Mouse (Mus musculus): ENCODE measurements at regions not wholly inside any gene's neighbourhood (a gene's known extent, or its start where the extent isn't known, plus 50 kb on each side); places are given as distances from the start of the nearest gene placed in this dataset.

DNA sequence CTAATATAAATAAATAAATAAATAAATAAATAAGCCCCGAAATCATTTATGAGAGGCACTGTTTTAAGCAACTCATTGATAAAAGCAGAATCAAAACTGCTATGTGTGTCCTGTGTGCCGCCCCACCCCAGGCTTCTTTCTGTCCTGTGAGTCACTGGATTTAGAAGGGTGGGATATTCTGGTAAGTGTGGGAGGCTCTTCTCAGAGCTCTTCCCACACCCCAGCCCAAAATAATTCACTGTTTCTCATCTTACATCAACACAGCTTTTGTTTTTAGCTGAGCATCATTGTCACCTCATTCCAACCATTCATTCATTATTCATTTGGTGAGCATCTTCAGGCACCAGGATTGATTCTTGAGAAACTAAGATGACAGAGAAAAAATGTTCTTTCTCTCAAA is 118.4 kb downstream of the Barx2 start:
- no peak for DNase-seq

DNA sequence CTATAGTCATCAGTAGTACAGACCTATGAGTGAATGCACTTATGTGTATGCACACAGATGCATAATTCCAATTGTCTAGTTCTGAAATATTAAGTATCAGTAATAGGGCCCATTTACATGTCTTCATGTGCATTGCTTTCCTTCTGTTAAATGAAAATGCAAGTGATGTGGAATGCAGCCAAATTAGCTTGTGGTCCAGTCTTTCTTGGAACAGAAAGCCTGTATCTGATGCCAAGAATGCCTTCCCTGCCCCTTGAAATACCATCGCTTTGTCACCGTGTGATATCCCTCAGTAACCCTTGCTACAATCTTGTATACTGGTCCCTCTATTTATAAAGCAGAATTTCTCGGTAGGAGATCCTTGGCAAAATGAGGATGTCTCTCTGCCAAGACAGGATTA is 137.3 kb downstream of the Barx2 start:
- no peak for DNase-seq

DNA sequence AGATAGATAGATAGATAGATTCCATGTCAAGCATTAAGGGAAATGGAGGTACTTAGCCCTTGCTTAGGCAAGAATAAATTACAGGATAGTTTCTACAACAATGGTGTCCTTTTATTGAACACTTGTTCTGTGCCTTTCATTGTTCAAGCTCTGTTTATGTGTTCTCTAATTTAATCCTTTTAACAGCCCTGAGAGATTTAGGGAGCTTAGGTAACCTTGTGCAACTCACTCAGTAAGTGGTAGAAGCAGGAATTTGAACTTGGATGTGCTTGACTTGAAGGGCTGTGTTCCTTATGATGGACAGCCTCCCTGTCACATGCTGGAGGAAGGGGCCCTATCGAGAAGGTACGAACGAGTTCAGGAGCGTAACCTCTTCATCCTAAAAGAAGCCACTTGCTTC is 147.9 kb downstream of the Barx2 start:
- DNase-seq = no peak

DNA sequence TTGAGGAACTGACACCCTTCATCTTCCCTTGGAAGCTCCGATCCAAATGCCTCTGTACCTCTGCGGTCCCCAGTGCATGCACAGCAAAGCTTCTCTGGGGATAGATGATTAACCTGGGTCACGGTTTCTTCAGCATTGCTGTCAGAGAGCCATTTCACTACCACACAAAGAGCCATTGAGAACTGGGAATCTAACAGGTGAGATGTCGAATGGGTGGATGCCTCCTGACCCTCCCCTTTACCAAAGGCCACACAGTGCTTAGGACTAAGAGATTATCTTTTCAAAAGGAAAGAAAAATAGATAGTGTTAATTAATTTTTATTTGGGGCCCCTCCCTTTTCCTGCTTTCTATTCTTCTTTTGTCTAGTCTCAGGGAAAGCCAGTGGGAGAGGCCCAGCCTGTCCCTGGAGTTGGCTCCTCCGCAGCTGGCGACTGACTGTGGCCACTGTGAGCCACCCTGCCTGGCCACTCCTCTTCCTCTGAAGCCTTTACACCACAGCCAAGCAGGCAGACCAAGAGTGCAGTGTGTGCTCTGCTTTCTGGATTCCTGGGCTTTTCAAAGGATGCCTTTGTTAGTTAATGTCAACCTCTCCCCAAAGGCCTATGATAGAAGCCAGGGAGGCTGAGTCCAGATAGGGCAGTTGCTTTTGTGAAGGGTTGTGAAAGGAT is 155.2 kb downstream of the Barx2 start:
- no peak for DNase-seq

DNA sequence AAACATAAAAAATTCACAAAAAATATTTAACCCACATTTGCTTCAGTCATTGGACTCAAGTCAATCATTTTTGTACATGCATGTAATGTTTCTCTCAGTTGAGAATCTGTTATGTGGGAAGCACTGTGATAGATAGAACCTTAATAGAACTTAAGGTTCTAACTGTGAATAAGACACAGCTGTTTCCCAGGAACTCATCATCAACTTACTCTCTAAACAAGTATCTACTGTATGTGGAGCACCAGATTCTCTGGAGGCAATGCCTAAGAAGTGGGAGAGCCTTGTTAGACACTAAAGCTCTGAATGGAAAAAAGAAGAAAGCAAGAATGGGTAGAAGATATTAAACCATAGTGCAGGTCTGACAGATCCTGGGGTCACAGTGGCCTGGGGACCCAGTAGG is 182.8 kb downstream of the Barx2 start:
- DNase-seq = no peak

DNA sequence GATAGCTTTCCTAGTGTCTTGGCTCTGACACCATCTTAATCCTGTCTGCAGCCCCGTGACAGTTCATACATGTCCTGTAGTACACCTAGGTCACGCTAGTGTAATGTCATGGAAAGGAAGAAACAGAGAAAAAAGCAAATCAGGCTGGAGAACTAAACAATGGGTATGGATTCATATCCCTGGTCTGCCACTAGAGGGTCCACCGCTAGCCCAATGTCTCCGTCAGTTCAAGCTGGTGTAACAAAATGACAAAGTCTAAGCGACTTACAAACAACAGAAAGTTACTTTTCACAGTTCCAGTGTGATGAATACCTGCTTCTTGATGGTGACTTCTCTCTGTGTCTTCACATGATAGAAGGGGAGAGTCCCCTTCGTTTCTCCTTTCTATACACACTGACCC is 194.0 kb downstream of the Barx2 start:
- no peak for DNase-seq

DNA sequence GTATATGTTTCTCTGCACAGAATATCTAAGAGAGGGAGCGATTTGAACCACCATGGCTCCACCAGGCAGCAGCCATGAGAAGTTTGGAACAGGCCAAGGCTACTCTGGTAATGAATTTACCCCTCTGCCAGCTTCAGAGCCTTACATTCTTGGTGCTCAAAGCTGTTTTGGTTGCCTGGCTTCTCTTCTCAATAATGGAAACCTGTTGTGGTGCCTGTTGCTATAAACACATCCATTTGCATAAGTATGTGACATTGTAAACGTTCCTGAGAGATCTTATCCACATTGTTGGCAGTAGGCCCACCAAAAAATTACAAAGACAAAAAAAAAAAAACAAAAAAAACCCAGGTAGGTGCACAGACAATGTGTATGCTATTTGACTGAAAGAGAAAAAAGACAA is 203.2 kb downstream of the Barx2 start:
- DNase-seq = no peak

DNA sequence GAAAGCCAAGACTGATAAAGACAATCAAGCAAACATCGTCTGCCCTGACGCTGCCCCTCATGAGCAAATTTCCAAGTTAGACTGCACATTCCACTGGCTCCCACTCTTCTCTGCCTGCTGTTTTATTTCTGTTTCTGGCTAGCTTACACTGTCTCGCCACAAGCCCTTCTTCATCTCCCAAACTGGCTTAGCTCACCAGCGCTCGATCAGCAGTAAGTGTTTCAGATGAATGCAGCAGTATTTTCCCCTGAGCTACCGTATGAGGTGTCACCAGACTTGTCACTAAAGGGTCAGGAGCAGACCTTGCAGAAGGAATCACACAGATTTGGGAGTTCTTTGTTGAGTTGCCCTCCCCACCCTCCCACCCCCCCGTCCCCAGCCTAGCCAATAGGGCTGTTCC is 206.6 kb downstream of the Barx2 start:
- DNase-seq = no peak

DNA sequence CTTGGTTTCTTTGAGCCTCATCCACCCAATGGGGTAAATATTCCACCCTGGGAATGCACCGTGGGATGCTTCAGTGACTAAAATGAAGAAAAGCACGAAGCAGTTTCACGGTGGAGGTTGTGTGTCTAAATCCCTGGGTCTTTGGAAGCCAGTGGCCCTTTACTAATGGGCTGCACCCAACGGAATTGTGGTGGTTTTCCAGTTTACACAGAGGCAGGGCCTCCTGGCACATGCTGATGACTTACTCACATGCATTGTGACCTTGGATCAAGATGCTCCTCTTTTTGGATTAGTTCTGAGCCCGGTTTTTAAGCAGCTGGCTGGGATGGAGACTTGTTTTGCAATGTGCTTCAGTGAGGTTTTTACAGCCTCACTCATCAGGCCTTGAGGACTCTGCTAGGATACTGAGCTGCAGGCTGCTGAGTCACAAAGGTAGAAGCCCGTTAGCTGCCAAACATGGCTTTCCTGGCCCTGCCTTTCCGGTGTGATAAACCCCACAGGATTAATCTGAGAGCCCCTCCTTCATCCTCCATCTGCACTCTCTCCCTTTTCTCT is 222.3 kb downstream of the Barx2 start:
- DNase-seq = no peak

DNA sequence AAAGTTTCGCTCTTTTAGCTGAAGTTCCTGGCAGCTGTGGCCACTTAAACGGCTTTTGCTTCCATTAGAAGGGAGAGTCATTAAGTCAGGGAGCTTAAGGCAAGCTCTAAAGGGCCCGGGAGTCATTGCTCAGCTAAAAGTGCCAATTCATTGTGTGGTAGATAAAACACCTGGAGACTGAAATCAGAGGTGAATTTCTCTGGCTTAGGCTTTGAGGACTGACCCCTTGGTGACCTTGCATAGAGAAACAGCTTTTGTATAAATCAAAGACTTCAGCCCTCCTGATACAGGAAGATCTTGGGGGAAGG is 224.1 kb upstream of the Tmem45b start:
- DNase-seq = no peak

DNA sequence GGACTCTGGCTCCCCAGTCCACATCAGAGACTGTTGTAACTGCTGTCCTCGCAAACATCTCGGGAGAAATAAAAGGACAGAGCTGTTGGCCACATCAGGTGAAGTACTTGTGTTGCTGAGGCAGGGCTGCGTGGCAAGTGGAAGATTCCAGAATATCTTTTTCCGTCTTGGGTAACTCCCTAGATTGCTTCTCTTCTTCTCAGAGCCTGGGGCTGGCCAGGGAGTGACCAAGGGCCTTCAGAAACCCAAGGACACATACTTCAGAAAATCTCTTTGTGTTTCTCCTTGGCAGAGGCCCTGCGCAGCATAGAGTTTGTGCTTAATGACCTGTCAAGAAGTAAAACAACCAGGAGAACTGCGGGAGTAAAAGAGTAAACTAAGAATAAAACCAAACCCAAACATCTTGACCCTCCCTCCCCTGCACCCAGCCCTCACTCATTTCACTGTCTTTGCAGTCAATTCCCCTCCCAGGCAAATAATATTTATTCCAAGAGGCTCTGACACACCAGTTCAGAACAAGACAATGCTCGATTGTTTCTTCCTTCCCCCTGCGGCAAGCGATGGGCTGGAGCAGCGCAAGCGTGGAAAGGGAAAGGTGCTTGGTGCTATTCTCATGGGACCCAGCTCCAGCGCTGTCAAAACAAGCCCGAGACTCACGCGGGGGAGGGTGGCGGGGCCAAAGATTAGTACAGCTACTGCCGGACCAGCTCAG is 223.6 kb upstream of the Tmem45b start:
- DNase-seq = peak; percentile 25

DNA sequence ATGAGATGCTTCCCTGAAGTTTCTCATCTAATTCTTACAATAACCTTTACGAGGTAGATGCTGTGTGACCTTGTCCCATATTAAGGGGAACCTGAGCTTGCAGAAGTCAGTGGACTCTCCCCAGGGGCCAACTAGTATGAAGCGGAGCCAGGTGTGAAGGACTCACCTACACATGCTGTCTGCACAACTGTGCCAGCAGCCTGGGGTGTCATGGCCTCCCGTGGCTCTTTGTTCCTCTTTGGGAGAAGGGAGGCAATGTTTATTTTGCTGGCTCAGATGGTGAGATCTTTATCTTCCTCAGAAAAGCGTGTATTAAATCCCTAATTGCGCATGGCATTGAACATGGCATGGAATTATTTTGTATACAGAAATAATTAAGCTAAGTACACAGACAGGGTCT is 222.2 kb upstream of the Tmem45b start:
- no peak for DNase-seq

DNA sequence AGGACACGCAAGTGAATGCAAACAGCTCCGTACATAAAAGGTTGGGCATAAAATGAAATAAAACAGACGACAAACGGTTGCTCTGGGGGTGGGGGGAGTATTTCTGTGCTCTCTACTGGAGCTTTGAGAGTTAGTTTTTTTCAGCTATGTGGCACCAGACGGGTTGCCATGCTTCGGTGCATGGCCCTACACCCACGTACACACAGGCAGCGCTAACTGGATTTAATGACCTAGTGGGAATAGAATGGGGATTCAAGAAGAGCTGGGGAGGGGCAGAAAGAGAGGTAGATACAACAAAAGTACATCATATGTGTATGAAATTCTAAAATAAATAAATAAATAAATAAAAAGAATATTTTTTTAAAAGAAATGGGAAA is 220.5 kb upstream of the Tmem45b start:
- no peak for DNase-seq

DNA sequence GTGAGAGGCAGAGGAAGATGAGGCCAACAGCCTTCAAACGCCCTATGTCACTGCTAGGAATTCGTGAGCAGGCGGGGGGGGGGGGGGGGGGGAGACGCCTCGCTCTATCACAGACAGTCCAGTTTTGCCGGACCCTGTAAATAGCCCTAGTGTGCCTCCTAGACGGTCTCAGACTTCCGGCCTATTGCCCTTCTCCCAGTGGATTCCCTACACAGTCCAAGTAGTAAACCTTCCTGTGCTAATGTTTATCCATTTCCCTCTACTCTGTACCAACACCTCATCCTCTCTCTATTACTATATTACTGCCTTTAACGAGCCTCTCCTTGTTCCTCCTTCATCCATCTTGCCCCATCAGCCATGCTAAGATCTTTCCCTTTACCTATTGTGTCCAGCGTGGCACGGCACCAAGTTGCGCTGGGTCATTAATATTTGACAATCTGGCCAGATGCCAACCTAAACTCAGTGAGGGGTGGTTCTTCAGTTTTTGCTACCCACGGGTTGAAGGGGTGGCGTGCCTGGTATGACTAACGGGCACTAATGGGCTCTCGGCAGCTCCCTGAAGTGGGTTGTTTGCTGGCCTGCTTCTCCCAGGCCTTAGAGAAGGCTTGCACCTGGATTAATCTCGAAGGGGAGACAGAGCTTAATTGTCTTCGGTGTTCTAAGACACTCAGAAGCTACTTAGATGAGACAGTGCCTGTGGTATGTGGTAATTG is 220.0 kb upstream of the Tmem45b start:
- DNase-seq = no peak

DNA sequence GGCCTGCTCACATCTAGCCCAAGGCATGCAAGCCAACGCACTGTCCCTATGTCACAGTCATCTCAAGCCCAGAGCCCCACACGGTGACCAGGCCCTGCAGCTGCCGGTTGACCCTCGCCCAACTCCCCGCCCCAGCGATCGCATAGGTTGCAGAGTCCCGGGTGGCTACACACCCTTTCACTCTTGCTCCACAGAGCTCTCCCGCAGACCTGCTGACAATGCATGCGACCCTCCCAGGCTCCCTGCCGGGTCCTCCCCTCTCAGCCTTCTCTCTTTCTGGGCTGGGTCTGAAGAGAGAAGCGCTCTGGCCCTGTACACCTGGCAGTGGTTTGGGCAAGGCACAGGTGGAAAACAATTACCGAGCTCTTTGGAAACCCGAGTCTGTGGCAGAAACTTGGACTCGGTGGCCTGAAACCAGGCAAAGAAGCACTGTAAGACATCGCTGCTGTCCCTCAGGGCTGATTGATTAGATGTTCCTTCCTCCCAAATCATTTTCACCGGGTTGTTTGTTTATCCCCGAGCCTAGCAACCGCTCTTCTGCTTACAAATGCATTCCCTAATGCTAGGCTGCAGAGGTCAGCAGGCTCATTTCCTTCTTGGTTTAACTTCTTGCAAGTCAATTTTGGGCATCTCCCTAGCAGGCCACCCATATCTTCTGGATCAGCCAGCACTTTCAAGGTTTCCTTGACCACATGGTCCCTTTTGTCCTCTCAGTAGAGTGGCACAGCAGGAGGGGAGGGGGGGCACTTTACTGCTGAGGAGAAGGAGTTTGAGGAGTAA is 219.2 kb upstream of the Tmem45b start:
- DNase-seq = no peak

DNA sequence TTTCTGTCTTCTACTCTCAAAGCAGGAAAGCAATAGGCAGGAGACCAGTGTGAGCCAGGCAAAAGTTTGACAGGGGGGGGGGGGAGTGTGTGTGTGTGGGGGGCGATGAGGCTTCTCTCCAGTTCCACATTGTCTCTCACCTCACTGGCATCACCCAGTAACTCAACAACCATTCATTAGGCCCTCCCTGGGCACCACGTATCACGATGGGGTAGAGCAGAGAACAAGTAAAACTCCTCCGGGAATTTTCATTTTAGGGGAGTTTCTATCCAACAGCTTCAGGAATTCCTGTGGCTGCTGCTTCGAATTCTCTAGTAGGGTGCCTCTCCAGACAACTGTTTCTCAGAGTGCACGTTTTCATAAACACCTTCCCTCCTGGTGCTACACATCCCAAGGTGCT is 218.6 kb upstream of the Tmem45b start:
- DNase-seq = no peak

DNA sequence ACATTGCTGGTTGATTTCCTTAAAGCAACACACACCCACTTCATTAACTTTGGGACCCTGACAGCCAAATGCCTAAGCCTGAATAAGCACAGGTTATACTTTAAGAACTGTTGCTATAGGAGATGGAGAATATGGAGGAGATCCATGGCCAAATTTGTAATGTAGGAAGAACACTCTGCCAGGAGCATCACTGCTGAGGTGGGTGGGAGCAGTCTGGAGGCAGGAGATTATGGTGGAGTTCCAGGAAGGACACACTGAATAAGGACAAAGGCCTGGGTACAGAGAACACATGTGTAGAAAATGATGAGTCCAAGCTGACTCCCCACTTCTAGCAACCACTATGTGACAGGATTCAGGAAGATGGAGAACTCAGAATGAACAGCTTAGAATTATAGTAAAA is 212.9 kb upstream of the Tmem45b start:
- no peak for DNase-seq

DNA sequence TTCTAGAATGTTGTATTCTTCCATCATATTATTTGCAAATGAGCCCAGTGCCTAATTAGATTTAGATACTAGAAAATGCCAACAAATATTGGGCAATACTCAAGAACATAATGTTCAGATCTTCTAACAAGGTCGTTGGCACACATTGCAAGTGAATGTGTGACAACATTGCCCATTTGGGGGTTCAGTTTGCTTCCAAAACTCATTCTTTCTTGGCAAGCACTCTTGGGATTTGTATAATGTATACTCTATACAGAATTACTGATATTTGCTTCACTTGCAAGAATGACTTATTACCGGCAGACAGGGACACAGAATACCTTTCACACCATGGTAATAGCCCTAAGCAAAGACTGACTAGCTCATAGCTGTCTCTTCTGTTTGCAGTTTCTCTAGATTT is 194.8 kb upstream of the Tmem45b start:
- DNase-seq = no peak

DNA sequence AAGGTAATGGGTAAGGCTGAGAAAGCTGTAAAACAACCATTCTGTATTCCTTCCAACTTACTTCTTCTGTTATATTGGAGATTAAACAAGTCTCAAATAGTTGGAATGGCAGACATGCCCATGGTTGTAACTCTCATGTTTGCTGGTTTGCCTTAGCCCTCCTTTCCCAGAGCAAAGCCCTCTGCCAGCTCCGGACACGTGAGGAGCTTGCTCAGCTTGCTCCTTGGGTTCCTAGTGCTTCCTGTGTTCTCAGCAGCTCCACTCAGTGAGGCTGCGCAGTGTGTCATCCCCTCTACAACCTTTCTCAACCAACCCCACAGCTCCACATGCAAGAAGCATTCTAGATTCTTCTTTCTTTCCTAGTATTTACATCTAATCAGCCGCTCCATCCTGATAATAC is 193.3 kb upstream of the Tmem45b start:
- no peak for DNase-seq

DNA sequence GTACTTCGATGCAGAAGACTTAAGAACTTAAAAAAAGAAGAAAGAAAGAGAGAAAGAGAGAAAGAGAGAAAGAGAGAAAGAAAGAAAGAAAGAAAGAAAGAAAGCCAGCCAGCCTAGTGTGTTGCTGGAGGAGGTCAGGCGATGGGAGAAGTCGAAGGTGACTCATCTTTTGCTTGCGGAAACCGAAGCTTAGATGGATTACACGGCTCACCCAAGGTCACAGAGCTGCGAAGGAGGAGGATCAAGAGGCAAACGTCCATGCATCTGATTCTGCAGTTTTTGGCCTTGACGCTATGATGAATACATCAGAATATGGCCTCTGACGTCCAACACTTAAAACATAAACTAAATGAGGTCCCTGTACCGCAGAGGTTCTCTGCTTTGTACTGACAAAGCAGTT is 192.4 kb upstream of the Tmem45b start:
- no peak for DNase-seq

DNA sequence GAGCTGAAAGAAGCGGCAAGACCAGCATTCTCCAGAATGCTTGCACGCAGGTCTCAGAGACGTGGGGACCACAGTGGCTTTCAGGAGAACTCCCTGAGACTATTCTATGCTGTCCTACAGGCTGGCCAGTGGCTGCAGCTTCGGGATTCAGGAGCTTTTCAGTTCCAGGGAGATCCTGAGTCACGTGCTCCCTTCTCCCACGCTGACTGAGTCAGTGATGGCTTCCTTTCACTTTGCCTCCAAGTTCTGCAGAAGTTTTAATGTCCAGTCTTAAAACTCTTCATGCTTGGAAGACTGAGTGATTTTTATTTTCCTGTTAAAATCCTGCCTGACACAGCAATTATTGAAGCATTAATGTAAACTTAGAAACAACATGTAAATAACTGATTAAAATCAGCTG is 190.5 kb upstream of the Tmem45b start:
- DNase-seq = no peak

DNA sequence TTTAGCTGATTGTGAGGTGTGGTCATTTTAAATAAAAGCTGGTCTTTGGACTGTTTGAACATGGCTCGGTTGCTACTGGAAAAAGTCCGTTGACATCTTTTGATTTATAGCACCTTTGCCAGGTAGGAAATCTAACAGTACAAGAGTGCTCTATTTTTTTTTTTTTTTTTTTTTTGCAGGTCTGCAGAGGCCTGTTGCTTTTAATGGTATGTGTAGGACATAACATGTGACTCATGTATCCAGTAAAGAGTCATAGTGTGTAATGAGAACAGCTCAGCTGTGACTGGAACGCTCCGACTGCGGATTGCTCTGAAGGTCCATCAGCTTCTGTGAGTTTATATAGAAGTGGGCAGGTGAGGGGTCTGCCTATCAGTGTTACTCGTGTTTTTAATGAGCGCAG is 190.0 kb upstream of the Tmem45b start:
- no peak for DNase-seq

DNA sequence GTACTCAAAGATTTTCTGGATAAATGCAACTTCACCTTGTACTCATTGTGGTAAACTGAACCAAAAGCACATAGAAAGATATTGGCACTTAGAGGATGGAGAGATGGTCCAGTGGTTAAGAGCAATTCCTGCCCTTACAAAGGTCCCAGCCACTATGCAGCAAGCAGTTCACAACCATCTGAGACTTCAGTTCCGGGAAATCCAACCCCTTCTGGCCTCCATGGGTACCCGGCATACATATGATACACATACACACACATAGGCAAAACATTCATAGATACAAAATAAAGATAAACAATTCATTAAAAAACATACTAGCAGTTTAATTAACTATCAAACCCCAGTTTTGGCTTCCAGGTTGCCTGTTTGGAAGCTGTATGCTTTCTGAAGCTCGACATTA is 189.5 kb upstream of the Tmem45b start:
- DNase-seq = no peak

All from liver (tissue).